26 mouse cellular contexts compared by ENCODE assay signal in the genomic region with DNA sequence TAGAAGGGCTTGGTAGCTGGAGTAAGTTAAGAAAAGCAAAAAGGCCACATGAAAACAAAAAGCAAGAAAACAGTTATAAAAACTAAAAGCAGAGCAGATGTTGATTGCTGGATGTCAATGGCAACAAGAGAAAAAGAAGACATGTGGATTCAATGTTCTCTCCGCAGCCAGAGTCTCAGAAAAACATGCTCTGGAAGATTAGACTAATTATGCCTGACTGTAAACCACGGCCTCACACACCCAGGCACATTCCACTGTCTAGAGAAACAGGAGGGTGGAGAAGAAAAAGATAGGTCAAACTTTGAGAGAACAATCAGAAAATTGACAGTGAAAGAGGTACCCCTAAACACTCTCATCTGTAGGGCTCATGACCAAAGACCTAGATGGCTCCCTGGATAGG. TPM values are rescaled to one million over a fixed set of nuclear protein-coding genes. Genes with fewer than 3 reads are reported as not detected.
DNase-seq lines count a peak whose midpoint lies in the region; ATAC-seq and TF ChIP-seq lines count a peak whose summit lies in the region.
"Had no signal": no experiment of that assay in that cellular context is flagged by ENCODE, and none has a peak within 500 bp of the region (broad histone marks: within the 10 kb centered on the region; RNA-seq: fewer than 3 reads in every experiment).

No protein-coding gene starts in this region.

- no peak overlapping the region for H3K27ac ChIP-seq in limb, embryonic 14.5 days (replicated peaks; ENCODE audit: low read depth, low read length)
- H3K27ac ChIP-seq in limb, embryonic 10.5 days = no peak overlapping the region
- peak overlapping the region; percentile 63 for H3K27ac ChIP-seq in embryonic facial prominence, embryonic 14.5 days (replicated peaks; ENCODE audit: low read depth, low read length)
- H3K27ac ChIP-seq: forebrain, embryonic 10.5 days; heart, adult 2 months; heart, embryonic 13.5 days; hindbrain, embryonic 15.5 days had no signal

- 17% methylated on average over 2 of the region's 2 CpGs for WGBS in limb, embryonic 14.5 days
- 32% methylated on average over 2 of the region's 2 CpGs for WGBS in limb, embryonic 10.5 days
- 13% methylated on average over 2 of the region's 2 CpGs for WGBS in embryonic facial prominence, embryonic 14.5 days

- TF ChIP-seq POLR2A in limb, embryonic 14.5 days (IDR thresholded peaks at IDR 0.05; ENCODE audit: borderline replicate concordance, extremely low read depth, insufficient read depth, insufficient read length) = no peak
- no peak for TF ChIP-seq POLR2A in myocyte (IDR thresholded peaks at IDR 0.05; ENCODE audit: insufficient read length, low read depth)

- no peak overlapping the region for H3K4me3 ChIP-seq in limb, embryonic 14.5 days (replicated peaks; ENCODE audit: low read length)
- no peak overlapping the region for H3K4me3 ChIP-seq in limb, embryonic 10.5 days
- no peak overlapping the region for H3K4me3 ChIP-seq in embryonic facial prominence, embryonic 14.5 days (ENCODE audit: low read depth, low read length)
- H3K4me3 ChIP-seq in myocyte = no peak overlapping the region
- H3K4me3 ChIP-seq: erythroblast, embryonic 14.5 days; forebrain, embryonic 10.5 days; heart, adult 2 months; heart, embryonic 13.5 days; hindbrain, embryonic 15.5 days had no signal

- H3K36me3 ChIP-seq in limb, embryonic 14.5 days (ENCODE audit: control insufficient read depth, insufficient read depth, low read length) = no peaks in the 10 kb centered on the region
- no peaks in the 10 kb centered on the region for H3K36me3 ChIP-seq in limb, embryonic 10.5 days
- H3K36me3 ChIP-seq in embryonic facial prominence, embryonic 14.5 days (ENCODE audit: control insufficient read depth, insufficient read depth, low read length) = no peaks in the 10 kb centered on the region
- H3K36me3 ChIP-seq in myocyte (ENCODE audit: control insufficient read depth, insufficient read depth) = no peaks in the 10 kb centered on the region
- H3K36me3 ChIP-seq: forebrain, embryonic 10.5 days; heart, embryonic 13.5 days; hindbrain, embryonic 15.5 days had no signal

- H3K4me1 ChIP-seq in limb, embryonic 14.5 days (ENCODE audit: control insufficient read depth, insufficient read depth, low read length) = no peaks in the 10 kb centered on the region
- H3K4me1 ChIP-seq in limb, embryonic 10.5 days = no peaks in the 10 kb centered on the region
- peaks cover 9% of the 10 kb centered on the region for H3K4me1 ChIP-seq in embryonic facial prominence, embryonic 14.5 days (ENCODE audit: control insufficient read depth, insufficient read depth, low read length)
- H3K4me1 ChIP-seq: forebrain, embryonic 10.5 days; heart, embryonic 13.5 days; hindbrain, embryonic 15.5 days had no signal

- peak; percentile 28 for DNase-seq in limb, embryonic 14.5 days (ENCODE audit: low spot score)
- DNase-seq in limb, embryonic 10.5 days (ENCODE audit: low spot score) = no peak
- peak; percentile 50 for DNase-seq in NIH3T3 (ENCODE audit: low read depth)
- peak; percentile 73 for DNase-seq in embryonic facial prominence, embryonic 14.5 days (ENCODE audit: low spot score)
- no peak for DNase-seq in kidney, postnatal 25 days
- no peak for DNase-seq in retina, postnatal 1 day
- DNase-seq in frontal cortex, postnatal 36 days (ENCODE audit: low spot score in 2 of 2) = no peak
- DNase-seq: adrenal gland, postnatal 10 days; B cell, adult 2 months; cerebellum, adult 11 months; cerebellum, adult 9-10 months; cerebellum, postnatal 25 days; gastrocnemius, postnatal 10 days; heart, adult 2 months; heart, postnatal 36 days; kidney, adult 18-20 months had no signal

- H3K27me3 ChIP-seq in limb, embryonic 14.5 days (ENCODE audit: control insufficient read depth, insufficient read depth, low read length) = no peaks in the 10 kb centered on the region
- H3K27me3 ChIP-seq in limb, embryonic 10.5 days (ENCODE audit: low read depth, poor library complexity, severe bottlenecking) = no peaks in the 10 kb centered on the region
- H3K27me3 ChIP-seq in embryonic facial prominence, embryonic 14.5 days (replicated peaks; ENCODE audit: control insufficient read depth, insufficient read depth, low read length) = no peaks in the 10 kb centered on the region
- no peaks in the 10 kb centered on the region for H3K27me3 ChIP-seq in myocyte (ENCODE audit: control insufficient read depth, insufficient read depth, insufficient read length)
- H3K27me3 ChIP-seq: CH12.LX; heart, embryonic 13.5 days; hindbrain, embryonic 15.5 days had no signal

- no peak overlapping the region for H3K4me2 ChIP-seq in limb, embryonic 14.5 days (replicated peaks; ENCODE audit: low read depth, low read length, severe bottlenecking)
- no peak overlapping the region for H3K4me2 ChIP-seq in embryonic facial prominence, embryonic 14.5 days (ENCODE audit: low read depth, low read length)
- H3K4me2 ChIP-seq in myocyte (ENCODE audit: low read depth) = peak overlapping the region; percentile 44
- H3K4me2 ChIP-seq: heart, embryonic 13.5 days; hindbrain, embryonic 15.5 days had no signal

- H3K79me2 ChIP-seq in myocyte (ENCODE audit: control insufficient read depth, insufficient read depth) = no peaks in the 10 kb centered on the region

- no peak for ATAC-seq in limb, embryonic 14.5 days (ENCODE audit: low FRiP score, low read depth)
- peak; percentile 22; the same call in 1 of the 2 replicates for ATAC-seq in embryonic facial prominence, embryonic 14.5 days (ENCODE audit: low read depth)
- ATAC-seq: forebrain, embryonic 14.5 days; inflammation-experienced regulatory T-cells, adult 6 months had no signal

- H3ac ChIP-seq in myocyte (ENCODE audit: control insufficient read depth, insufficient read length) = no peak overlapping the region

- H3K9ac ChIP-seq in limb, embryonic 14.5 days (ENCODE audit: low read depth, low read length, severe bottlenecking) = no peak overlapping the region
- H3K9ac ChIP-seq in embryonic facial prominence, embryonic 14.5 days (ENCODE audit: low read depth, low read length) = no peak overlapping the region
- H3K9ac ChIP-seq: heart, embryonic 13.5 days; hindbrain, embryonic 15.5 days had no signal

- no peaks in the 10 kb centered on the region for H3K9me3 ChIP-seq in limb, embryonic 14.5 days (ENCODE audit: control insufficient read depth, low read length)
- H3K9me3 ChIP-seq in limb, embryonic 10.5 days (replicated peaks) = no peaks in the 10 kb centered on the region
- no peaks in the 10 kb centered on the region for H3K9me3 ChIP-seq in embryonic facial prominence, embryonic 14.5 days (ENCODE audit: control insufficient read depth, low read length)
- H3K9me3 ChIP-seq: forebrain, embryonic 10.5 days; heart, embryonic 13.5 days; hindbrain, embryonic 15.5 days had no signal

TF ChIP-seq in myocyte, 11 proteins besides CTCF, POLR2A, EP300 and RAD21:
- no peak for TF ChIP-seq MYOD1 (IDR thresholded peaks at IDR 0.05; ENCODE audit: control insufficient read depth in 1 of 3, insufficient read length in 2 of 3, low read depth in 2 of 3)
- TF ChIP-seq USF1 (IDR thresholded peaks at IDR 0.05; ENCODE audit: low read depth) = no peak
- no peak for TF ChIP-seq POLR2AphosphoS2 (IDR thresholded peaks at IDR 0.05; ENCODE audit: insufficient read length, low read depth)
- no peak for TF ChIP-seq TCF12 (IDR thresholded peaks at IDR 0.05; ENCODE audit: insufficient read depth, poor library complexity, severe bottlenecking)
- no peak for TF ChIP-seq SRF (IDR thresholded peaks at IDR 0.05; ENCODE audit: control insufficient read depth, insufficient read length, low read depth)
- no peak for TF ChIP-seq E2F4 (IDR thresholded peaks at IDR 0.05; ENCODE audit: insufficient read depth)
- TF ChIP-seq MAX (IDR thresholded peaks at IDR 0.05; ENCODE audit: low read depth) = no peak
- no peak for TF ChIP-seq CEBPB (IDR thresholded peaks at IDR 0.05; ENCODE audit: insufficient read depth, poor library complexity, severe bottlenecking)
- no peak for TF ChIP-seq REST (IDR thresholded peaks at IDR 0.05; ENCODE audit: insufficient read depth, insufficient read length)
- TF ChIP-seq TCF3 (IDR thresholded peaks at IDR 0.05; ENCODE audit: insufficient read length, low read depth) = no peak
- TF ChIP-seq MYOG (IDR thresholded peaks at IDR 0.05; ENCODE audit: control insufficient read depth in 1 of 3, insufficient read depth in 1 of 3, insufficient read length in 2 of 3, low read depth in 2 of 3) = no peak

RNA-seq across cellular contexts. Expression of gene Sucnr1, which starts 54.1 kb away (rescaled TPM):
- polyA plus RNA-seq in limb, embryonic 14.5 days (2012; rRNA removed) = 1.2 TPM in 2 replicates
- polyA plus RNA-seq in limb, embryonic 14.5 days (2014; fragmentation: Nextera tagmentation; extraction: Ambion mirVana) = 1.1 and 1.2 TPM in 2 replicates
- not detected in 2 replicates for polyA plus RNA-seq in limb, embryonic 10.5 days (2016; fragmentation: Nextera tagmentation; extraction: Ambion mirVana)
- polyA plus RNA-seq in embryonic facial prominence, embryonic 14.5 days (2014; fragmentation: Nextera tagmentation; extraction: Ambion mirVana) = 0.47 and 1.6 TPM in 2 replicates
- polyA plus RNA-seq in myocyte (2012; fragmentation: generic; extraction: Trizol) = not detected
- polyA plus RNA-seq: brain, embryonic 14.5 days; erythroblast, embryonic 14.5 days; forebrain, embryonic 10.5 days; forebrain, embryonic 14.5 days; heart, embryonic 13.5 days; heart, postnatal 0 days; hindbrain, embryonic 15.5 days; inflammation-experienced regulatory T-cells, adult 6 months had no signal

Comparison
In these comparisons a context has a peak if more than half of its experiments do, and no peak if none do; other contexts are left out.
1. DNase-seq: peak in limb, embryonic 14.5 days (single experiment), NIH3T3 (single experiment) and embryonic facial prominence, embryonic 14.5 days (single experiment); none in limb, embryonic 10.5 days (single experiment), kidney, postnatal 25 days (0 of 2), retina, postnatal 1 day (single experiment) and frontal cortex, postnatal 36 days (0 of 2).